Mouse (Mus musculus): ENCODE results near the gene Tecpr1.

Gene Tecpr1

GRCm38 (mm10) chr5:144214453-144214852 is 9.0 kb downstream of the Tecpr1 start:
- peak in 1 of 2 experiments; percentile 50 for DNase-seq (ENCODE audit: low spot score in 2 of 2)

DNA sequence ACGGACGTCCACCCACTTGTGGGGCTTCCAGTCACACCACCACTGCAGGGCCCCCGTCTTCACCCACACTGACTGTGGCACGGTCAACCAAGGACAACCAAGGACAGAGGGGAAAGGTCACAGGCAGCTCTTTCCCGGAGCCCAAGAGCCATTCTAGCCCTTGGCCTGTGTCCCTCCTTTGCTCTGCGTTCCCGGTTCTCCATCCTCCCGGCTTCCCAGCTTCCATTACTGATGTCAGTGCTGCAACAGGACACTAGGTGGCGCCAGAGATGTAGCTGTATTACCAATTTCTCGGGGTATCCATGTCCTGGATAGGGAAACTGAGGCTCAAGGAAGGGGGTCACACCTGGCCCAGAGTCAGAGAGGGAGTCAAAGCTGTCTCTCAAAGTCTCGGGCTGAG is 15.9 kb downstream of the Tecpr1 start:
- peak in 1 of 2 experiments; percentile 38 for DNase-seq (ENCODE audit: low spot score in 2 of 2)

DNA sequence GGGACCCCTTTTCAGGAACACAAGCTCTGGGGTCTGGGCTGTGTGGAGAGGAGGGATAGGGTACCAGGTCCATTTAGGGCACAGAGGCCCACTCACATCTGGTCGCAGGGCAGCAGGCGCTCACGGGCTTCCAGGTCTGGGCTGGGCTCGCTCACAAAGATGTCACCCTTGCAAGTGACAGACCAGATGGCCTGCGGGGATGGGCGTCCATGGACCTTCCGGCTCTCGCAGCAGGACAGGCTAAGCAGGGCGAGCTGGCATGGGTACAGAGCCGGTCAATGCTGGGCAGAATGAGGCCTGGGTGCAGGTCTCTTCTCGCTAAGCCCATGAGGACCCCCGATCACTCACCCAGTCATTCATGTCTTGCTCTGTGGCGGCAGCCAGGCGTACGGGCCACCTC is 17.3 kb downstream of the Tecpr1 start:
- DNase-seq (ENCODE audit: low spot score in 2 of 2) = no peak

DNA sequence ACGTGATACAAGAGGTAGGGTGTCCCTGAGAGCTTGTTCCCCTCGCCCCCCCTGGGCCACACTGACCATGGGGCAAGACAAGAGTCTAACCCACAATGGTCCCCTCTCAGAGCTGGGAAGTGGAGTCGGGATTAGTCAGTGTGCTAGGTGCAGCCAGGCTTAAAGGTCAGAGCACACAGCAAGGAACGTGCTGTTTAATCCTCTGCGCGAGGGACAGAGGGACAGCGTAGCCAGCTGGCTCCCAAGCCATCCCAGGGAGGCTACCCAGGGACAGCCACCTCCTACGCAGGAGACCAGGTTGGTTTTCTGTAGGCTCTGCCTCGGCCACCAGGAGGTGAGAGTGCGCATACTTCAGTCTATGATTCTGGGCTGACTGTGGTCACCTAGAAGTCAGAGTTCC is 18.5 kb downstream of the Tecpr1 start:
- no peak for DNase-seq (ENCODE audit: low spot score in 2 of 2)

DNA sequence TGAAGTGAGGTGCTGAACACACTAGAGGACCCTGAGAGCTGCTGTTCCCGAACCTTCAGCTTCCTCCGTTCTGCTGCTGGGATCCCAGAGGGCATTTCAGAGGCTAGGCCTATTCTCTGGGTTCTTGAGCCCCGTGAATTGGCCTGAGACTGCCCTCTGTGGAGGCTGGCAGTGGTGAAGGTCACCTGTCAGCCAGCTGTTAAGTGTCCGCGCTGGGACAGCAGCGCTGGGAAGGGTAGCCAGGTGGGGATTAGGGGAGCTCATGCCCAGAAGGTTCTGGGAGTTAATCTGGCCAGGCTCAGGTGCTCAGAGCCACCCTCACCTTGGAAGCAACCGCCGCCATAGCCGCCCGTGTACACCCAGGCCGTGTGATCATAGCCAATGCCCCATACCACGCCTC is 19.1 kb downstream of the Tecpr1 start:
- no peak for DNase-seq (ENCODE audit: low spot score in 2 of 2)

GRCm38 (mm10) chr5:144203398-144203959 is 19.9 kb downstream of the Tecpr1 start:
- no peak for DNase-seq (ENCODE audit: low spot score in 2 of 2)

DNA sequence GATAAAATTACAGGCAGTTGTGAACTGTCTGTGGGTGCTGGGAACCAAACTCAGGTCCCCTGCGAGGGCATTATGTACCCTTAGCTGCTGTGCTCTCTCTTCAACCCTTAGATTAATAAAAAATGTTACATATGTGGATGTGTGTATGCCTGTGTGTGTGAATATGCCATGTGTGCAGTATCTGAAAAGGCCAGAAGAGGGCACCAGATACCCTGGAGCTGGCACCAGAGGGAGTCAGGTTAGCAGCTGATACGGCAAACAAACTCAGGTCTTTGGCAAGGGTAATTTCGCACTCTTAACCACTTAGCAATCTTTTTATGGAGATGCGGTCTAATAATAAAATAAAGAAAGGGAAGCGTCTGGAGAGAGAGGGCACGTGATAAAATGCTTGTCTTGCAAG is 21.0 kb downstream of the Tecpr1 start:
- no peak for DNase-seq (ENCODE audit: low spot score in 2 of 2)

DNA sequence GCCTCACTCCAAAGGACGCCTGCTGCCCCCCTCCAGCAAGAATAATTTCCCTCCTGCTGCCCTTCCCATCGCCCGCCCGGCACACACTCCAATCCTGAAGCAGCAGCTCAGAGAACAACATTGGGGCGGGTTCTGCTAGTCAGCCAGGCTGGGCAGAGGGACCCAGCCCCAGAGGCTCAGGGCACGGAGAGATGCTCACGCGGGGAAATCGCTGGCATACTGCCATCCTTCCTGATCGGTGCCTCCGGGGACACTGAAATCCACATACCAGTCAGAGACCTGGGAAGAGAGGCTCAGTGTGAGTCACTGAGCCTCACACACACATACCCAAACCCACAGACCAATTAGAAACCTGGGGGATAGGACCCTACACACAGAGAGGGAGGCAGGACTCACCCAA is 22.8 kb downstream of the Tecpr1 start:
- no peak for DNase-seq (ENCODE audit: low spot score in 2 of 2)

GRCm38 (mm10) chr5:144195567-144195966 is 27.8 kb downstream of the Tecpr1 start:
- DNase-seq (ENCODE audit: low spot score in 2 of 2) = no peak

DNA sequence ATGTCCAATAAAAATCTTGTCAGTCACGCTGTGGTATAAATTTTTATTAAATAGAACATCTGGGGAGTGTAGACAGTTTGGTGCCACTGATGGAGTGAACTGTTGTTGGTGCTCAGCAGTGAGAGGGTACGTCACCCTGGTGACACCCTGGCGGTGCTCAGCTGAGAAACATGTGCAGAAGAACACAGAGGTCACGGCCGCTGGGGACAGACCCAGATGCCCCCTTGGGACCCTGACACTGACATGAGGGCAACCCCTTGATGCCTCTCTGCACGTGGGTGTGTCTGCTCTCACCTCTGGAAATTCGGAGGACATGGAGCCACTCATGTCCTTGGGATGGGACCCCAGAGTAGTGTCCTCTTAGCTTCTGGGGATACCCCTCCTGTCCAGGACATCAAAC is 29.0 kb downstream of the Tecpr1 start:
- no peak for DNase-seq (ENCODE audit: low spot score in 2 of 2)

GRCm38 (mm10) chr5:144192673-144193072 is 30.7 kb downstream of the Tecpr1 start:
- DNase-seq (ENCODE audit: low spot score in 2 of 2) = no peak

DNA sequence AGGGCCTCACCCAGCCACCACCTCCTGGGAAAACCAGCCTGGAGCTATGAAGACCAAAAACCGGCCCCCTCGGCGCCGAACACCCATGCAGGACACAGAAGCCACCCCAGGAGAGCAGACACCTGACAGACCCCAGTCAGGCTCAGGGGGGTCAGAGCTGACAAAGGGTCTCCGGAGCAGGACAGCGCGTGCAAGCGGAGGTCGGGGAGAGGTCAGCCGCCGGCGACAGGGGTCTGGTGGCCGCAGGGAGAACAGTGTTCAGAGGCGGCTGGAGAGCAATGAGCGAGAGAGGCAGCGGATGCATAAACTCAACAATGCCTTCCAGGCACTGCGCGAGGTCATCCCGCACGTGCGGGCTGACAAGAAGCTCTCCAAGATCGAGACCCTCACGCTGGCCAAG is 32.4 kb downstream of the Tecpr1 start:
- no peak for DNase-seq (ENCODE audit: low spot score in 2 of 2)

GRCm38 (mm10) chr5:144189950-144190583 is 33.3 kb downstream of the Tecpr1 start, which contains the start of gene Bhlha15:
Gene Bhlha15, plus strand, starts transcription at chr5:144190286.
- DNase-seq (ENCODE audit: low spot score in 2 of 2) = peak in 1 of 2 experiments; percentile 54

DNA sequence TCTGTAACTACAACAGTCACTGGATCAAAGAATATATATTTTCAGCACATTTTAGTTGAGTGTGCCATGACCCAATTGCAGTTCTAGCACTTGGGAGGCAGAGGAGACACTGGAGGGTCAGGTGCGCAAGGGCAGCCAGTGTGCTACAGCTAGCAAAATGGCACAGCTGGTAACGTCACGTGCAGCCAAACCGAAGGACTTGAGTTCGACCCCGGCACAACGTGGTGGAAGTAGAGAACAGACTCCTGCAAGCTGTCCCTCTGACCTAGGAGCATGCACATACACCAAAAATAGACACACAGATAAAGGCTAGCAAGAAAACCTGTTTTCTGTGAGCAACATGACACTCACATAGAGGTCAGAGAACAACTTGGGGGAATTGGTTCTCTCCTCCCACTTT is 34.1 kb downstream of the Tecpr1 start:
- no peak for DNase-seq (ENCODE audit: low spot score in 2 of 2)

GRCm38 (mm10) chr5:144188422-144188821 is 35.0 kb downstream of the Tecpr1 start:
- no peak for DNase-seq (ENCODE audit: low spot score in 2 of 2)

DNA sequence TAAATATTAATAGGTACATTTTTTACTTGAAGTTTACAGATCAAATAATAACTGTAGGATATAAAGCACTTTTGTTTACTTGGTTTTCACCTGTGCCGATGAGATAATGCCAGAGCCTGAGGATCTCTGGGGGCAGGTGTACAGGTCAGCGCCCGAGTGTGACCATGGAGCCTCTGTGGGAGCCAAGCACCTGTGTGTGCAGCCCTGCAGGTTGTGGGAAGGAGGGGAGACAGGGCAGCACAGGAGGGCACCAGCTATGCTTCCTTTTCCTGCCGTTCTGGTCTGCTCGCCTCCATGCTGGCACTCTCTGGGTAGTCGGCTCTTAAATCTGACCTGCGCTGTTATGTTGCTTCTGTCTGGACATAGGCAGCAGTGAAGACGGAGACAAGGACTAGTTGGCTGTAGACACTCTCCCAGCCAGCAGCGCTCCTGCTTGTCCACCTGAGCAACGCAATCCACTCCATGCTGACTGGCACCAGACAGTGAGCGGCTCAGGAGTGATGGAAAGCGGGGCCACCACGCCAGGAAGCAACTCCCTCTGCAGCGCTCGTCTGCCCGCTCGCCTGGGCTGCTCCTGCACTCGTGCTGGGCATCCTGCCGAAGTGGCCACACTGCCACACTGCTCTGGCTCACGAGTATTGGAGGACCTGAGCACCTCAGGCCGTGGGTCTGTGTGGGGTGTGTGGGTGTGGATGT is 38.9 kb downstream of the Tecpr1 start:
- DNase-seq (ENCODE audit: low spot score in 2 of 2) = no peak

GRCm38 (mm10) chr5:144183647-144184335 is 39.6 kb downstream of the Tecpr1 start:
- DNase-seq (ENCODE audit: low spot score in 2 of 2) = no peak

DNA sequence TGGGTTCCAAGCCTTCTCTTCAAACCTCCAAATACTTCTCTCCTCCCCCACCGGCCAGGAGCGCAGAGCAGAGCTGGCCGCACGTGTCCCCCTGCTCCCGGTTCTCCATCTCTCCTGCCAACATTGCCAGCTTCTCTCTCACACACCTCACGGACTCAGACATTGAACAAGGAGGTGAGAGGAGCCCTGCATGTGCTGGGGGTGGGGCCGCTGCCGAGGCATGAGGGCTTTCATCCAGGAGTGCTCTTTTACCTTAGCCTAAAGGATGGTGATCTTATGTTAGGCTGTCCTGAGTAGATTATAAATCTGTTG is 40.2 kb downstream of the Tecpr1 start:
- no peak for DNase-seq (ENCODE audit: low spot score in 2 of 2)

DNA sequence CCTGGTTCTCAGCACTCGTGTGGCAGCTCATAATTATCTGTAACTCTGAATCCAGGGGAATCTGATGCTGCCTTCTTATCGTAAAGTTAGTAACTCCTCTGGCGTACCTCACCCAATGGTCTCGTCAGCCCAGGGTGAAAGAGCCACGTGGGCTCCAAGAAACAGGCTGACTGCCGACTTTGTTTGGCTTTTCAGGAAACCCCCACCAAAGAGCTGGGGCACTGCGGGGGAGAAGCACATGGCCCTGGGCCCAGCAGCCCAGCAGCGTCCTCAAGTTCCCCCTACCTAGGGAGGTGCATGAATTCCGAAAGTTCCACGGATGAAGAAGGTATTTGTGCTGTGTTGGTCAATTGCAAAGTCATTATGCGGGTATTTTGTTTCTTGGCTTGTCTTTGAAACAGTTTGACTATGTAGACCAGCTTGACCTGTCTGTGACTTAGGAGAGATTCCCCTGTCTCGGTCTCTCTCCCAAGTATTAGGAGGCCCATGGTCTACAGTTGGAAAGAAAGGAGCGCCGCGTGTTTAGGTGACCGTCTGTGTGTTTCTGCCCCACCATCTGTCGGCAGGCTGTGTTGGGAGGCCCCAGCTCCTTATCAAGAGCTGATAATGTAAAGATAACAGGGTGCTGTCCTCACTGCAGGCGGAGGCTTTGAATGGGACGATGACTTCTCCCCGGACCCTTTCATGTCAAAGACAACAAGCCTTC is 40.7 kb downstream of the Tecpr1 start:
- no peak for DNase-seq (ENCODE audit: low spot score in 2 of 2)

- no peak for DNase-seq (ENCODE audit: low spot score in 2 of 2)
Measured at GRCm38 (mm10) chr5:144181249-144181648, 42.2 kb downstream of the Tecpr1 start.

DNA sequence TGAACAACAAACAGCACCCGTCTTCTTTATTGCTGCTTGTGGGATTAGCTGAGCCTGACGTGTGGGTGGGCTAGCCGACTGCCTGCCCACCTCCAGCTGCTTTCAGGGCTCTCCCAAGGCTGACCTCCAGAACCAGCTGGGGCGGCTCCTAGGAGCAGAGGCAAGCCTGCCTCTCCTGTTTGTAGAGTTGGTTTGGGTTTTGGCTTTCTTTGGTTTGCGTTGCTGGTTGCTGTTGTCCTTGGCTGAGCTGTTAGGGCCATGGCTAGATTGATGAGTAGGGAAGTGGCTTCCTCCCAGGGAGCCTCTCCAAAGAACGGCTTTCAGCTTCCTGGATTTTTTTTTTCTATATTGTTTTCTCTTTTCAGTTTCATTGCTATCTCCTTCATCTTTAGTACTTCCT is 45.2 kb downstream of the Tecpr1 start:
- no peak for DNase-seq (ENCODE audit: low spot score in 2 of 2)

GRCm38 (mm10) chr5:144173648-144174047 is 49.8 kb downstream of the Tecpr1 start:
- DNase-seq (ENCODE audit: low spot score in 2 of 2) = no peak

Measured in urinary bladder, adult 18-20 months (tissue).